Mouse (Mus musculus): ENCODE results near the gene Psmd14.

DNA sequence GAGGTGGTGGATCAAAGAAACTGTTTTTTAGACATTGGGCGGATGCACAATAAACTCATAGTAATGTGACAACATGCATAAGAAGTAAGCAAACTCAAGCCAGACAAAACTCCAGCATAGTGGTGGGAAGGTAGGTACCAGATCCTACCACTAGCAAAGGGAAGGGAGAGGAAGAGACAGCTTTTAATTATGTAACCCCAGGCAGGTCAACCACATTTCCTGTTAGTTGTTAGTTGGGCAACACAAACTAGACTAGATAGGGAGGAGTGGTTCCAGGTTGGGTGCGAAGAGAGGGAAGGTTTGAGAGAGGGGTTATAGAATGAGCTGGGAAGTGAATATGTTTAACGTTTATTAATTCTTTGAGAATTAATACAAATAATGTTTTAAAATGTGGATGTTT, 1.9 kb upstream of the Psmd14 start:
- TF ChIP-seq CTCF (IDR thresholded peaks at IDR 0.05; ENCODE audit: extremely low read depth, insufficient read depth, insufficient read length, insufficient replicate concordance) (no peak), POLR2A (IDR thresholded peaks at IDR 0.05; ENCODE audit: low read depth, low read length) (no peak)

All from spleen, adult 2 months (tissue).